Mouse (Mus musculus) kidney, adult 2 months (tissue): ENCODE data around the gene Ldb2. TPM values are rescaled to one million over a fixed set of nuclear protein-coding genes. Genes with fewer than 3 reads are reported as not detected.

ENCODE experiments used
- DNase-seq: peaks from one replicate; pipeline ENCODE4 v3.0.0; 2021
- H3K27ac ChIP-seq: fragments of 200-500 bp; 2 replicates; pipeline ENCODE4 v1.5.1; 2012; ENCODE audit warnings: low read depth, low read length, control low read depth, inconsistent platforms; ENCODE audit not compliant: insufficient read depth
- H3K27me3 ChIP-seq: fragments of 200-500 bp; replicated peaks from 2 replicates; pipeline ENCODE4 v1.6.1; 2012; ENCODE audit warnings: mild to moderate bottlenecking, moderate library complexity, low read length, inconsistent platforms; ENCODE audit not compliant: control insufficient read depth, insufficient read depth
- H3K36me3 ChIP-seq: fragments of 200-500 bp; 2 replicates; pipeline ENCODE4 v1.6.1; 2012; ENCODE audit warnings: mild to moderate bottlenecking, moderate library complexity, low read length, inconsistent platforms; ENCODE audit not compliant: control insufficient read depth, insufficient read depth
- H3K4me1 ChIP-seq: fragments of 200-500 bp; 2 replicates; pipeline ENCODE4 v1.6.1; 2011; ENCODE audit warnings: low read length; ENCODE audit not compliant: control insufficient read depth, insufficient read depth
- H3K4me3 ChIP-seq: fragments of 200-500 bp; 2 replicates; pipeline ENCODE4 v1.5.1; 2011; ENCODE audit warnings: mild to moderate bottlenecking, low read depth, low read length, control low read depth; ENCODE audit not compliant: insufficient read depth
- CTCF ChIP-seq: fragments of 200-500 bp; conservative IDR thresholded peaks from 2 replicates; pipeline ENCODE4 v1.5.1; 2011; ENCODE audit warnings: low read depth, mild to moderate bottlenecking, control low read depth, low read length, moderate library complexity, mixed read lengths; ENCODE audit not compliant: insufficient read depth, insufficient read length
- POLR2A ChIP-seq: fragments of 200-500 bp; IDR thresholded peaks from one replicate; pipeline ENCODE4 v1.6.1; 2011; ENCODE audit warnings: low read depth, low read length, control low read depth
- WGBS: fragments of 180-500 bp; shearing (Covaris S2); methylation state at CpG from one replicate; pipeline ENCODE4 v1.1.7; 2018; 5-methylcytosine and 5-hydroxymethylcytosine counted together
- polyA plus RNA-seq: library from polyadenylated mRNA; depleted of rRNA; stranded (reverse); fragments of >200 nt; gene quantifications from 2 replicates; pipeline ENCODE4 v1.2.3, GENCODE M21; 2012

Ldb2 gene
- polyA plus RNA-seq, 1 experiment, result 55.0 TPM

GRCm38 (mm10) chr5:44706997-44707698 is 92.3 kb downstream of the Ldb2 start:
- no peak overlapping the region for H3K4me3 ChIP-seq
- TF ChIP-seq POLR2A (no peak), CTCF (no peak)
- H3K27me3 ChIP-seq, result no peaks in the 10 kb centered on the region
- DNase-seq, result peak; percentile 88
- 0 out of 2 replicates have a peak, but pooled peaks cover 2% of the 10 kb centered on the region for H3K4me1 ChIP-seq
- H3K36me3 ChIP-seq, result no peaks in the 10 kb centered on the region
- WGBS, result 39% methylated on average over 6 of the region's 6 CpGs
- peak overlapping the region; percentile 82 for H3K27ac ChIP-seq

GRCm38 (mm10) chr5:44697993-44698392 is 101.5 kb downstream of the Ldb2 start:
- H3K4me3 ChIP-seq, result no peak overlapping the region
- DNase-seq, result no peak
- 86% methylated on average over 3 of the region's 3 CpGs for WGBS
- TF ChIP-seq POLR2A (no peak), CTCF (no peak)
- H3K4me1 ChIP-seq, result no peaks in the 10 kb centered on the region
- H3K27me3 ChIP-seq, result no peaks in the 10 kb centered on the region
- no peaks in the 10 kb centered on the region for H3K36me3 ChIP-seq
- H3K27ac ChIP-seq, result no peak overlapping the region

GRCm38 (mm10) chr5:44696548-44696947 is 102.9 kb downstream of the Ldb2 start:
- no peak overlapping the region for H3K27ac ChIP-seq
- DNase-seq, result no peak
- no peaks in the 10 kb centered on the region for H3K36me3 ChIP-seq
- 75% methylated on average over 7 of the region's 7 CpGs for WGBS
- no peaks in the 10 kb centered on the region for H3K4me1 ChIP-seq
- TF ChIP-seq CTCF (no peak), POLR2A (no peak)
- no peaks in the 10 kb centered on the region for H3K27me3 ChIP-seq
- H3K4me3 ChIP-seq, result no peak overlapping the region

DNA sequence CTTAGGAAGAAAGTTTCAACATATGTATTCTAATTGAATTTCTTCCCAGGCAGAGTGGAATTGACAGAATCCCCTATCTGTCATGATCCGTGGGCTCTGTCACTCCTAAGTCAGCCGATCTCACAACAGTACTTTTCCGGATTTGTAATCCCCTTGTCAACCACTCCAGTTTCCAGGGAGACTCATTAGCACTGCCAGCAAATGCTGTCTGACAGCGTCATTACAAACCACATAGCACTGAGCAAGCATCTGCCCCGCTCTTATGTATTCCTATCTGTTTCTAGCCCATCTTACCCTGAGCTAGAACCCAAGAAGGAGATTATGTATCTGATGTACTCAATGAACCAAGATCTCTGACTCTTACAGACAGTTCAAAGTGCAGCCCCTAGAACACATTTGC is 105.8 kb downstream of the Ldb2 start:
- H3K4me3 ChIP-seq, result no peak overlapping the region
- DNase-seq, result no peak
- no peaks in the 10 kb centered on the region for H3K4me1 ChIP-seq
- no peaks in the 10 kb centered on the region for H3K36me3 ChIP-seq
- H3K27ac ChIP-seq, result no peak overlapping the region
- no peaks in the 10 kb centered on the region for H3K27me3 ChIP-seq
- 73% methylated on average over 5 of the region's 5 CpGs for WGBS
- TF ChIP-seq CTCF, result no peak

DNA sequence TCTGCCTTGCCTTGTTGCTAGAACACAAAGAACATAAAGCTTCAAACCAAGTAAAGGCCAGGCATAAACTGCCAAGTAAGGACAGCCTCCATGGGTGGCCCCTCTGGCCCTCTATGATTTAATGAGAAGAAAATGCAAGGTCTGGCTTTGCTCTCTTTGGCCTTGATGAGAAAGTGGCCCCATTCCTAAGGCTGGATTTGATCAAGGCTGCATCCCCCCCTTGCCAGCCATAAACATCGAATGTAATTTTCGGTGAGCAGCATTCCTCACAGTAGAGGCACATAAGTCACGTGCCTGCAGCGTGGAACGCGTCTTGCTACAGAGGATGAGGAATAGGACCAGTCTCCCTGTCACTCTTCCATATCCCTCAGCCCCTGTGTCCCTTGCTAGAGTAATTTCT is 113.1 kb downstream of the Ldb2 start:
- Histone ChIP-seq H3K4me3 (no peak overlapping the region), H3K4me1 (no peaks in the 10 kb centered on the region), H3K27ac (no peak overlapping the region), H3K27me3 (no peaks in the 10 kb centered on the region), H3K36me3 (no peaks in the 10 kb centered on the region)
- WGBS, result 78% methylated on average over 6 of the region's 6 CpGs
- no peak for TF ChIP-seq POLR2A
- TF ChIP-seq CTCF, result no peak
- DNase-seq, result no peak

- Histone ChIP-seq H3K4me1 (no peaks in the 10 kb centered on the region), H3K27ac (no peak overlapping the region), H3K36me3 (no peaks in the 10 kb centered on the region), H3K27me3 (no peaks in the 10 kb centered on the region), H3K4me3 (no peak overlapping the region)
- TF ChIP-seq POLR2A, result no peak
- TF ChIP-seq CTCF, result no peak
- no peak for DNase-seq
- 67% methylated on average over 3 of the region's 3 CpGs for WGBS
Measured at GRCm38 (mm10) chr5:44681054-44681638, 118.3 kb downstream of the Ldb2 start.

GRCm38 (mm10) chr5:44677814-44678213 is 121.7 kb downstream of the Ldb2 start:
- Histone ChIP-seq H3K27me3 (no peaks in the 10 kb centered on the region), H3K27ac (no peak overlapping the region), H3K36me3 (no peaks in the 10 kb centered on the region), H3K4me3 (no peak overlapping the region), H3K4me1 (no peaks in the 10 kb centered on the region)
- TF ChIP-seq POLR2A (no peak), CTCF (no peak)
- 67% methylated on average over 5 of the region's 5 CpGs for WGBS
- peak; percentile 48 for DNase-seq
